Mouse (Mus musculus) spleen, adult 18-20 months (tissue): ENCODE results near the gene Sbno1.
A peak's percentile ranks its signal among the peaks of the same experiment; 100 is the strongest.
"Not testable (repeated sequence)": the region's sequence is repeated elsewhere in the genome, so short reads cannot be mapped to it uniquely, and the experiment has no call there.

Experiments
- DNase-seq, 2 experiments: peaks; one replicate each; pipeline ENCODE4 v3.0.0; 2022; ENCODE audit warnings: mixed read lengths in 2 of 2

Gene Sbno1

GRCm38 (mm10) chr5:124425412-124426259 lies at the start of gene Sbno1:
Gene Sbno1 (minus strand): TSS chr5:124426001.
- peak; percentile 89 for DNase-seq

GRCm38 (mm10) chr5:124470591-124471171 lies 44.9 kb upstream of the Sbno1 start:
- DNase-seq, result no peak

GRCm38 (mm10) chr5:124469486-124469885 lies 43.7 kb upstream of the Sbno1 start:
- no peak for DNase-seq

GRCm38 (mm10) chr5:124468365-124468764 lies 42.6 kb upstream of the Sbno1 start:
- DNase-seq, result no peak

- DNase-seq, result no peak
These were observed 42.0 kb upstream of the Sbno1 start for GRCm38 (mm10) chr5:124467766-124468165.

- DNase-seq, result no peak
These were observed 39.1 kb upstream of the Sbno1 start for GRCm38 (mm10) chr5:124464905-124465304.

GRCm38 (mm10) chr5:124463462-124463861 lies 37.7 kb upstream of the Sbno1 start:
- DNase-seq, result no peak

GRCm38 (mm10) chr5:124462297-124463025 lies 36.7 kb upstream of the Sbno1 start:
- no peak for DNase-seq

GRCm38 (mm10) chr5:124460922-124461321 lies 35.1 kb upstream of the Sbno1 start:
- DNase-seq, result not testable (repeated sequence)

- DNase-seq, result no peak
These were observed 31.0 kb upstream of the Sbno1 start for GRCm38 (mm10) chr5:124456762-124457161.

- DNase-seq, result no peak
These were observed 28.2 kb upstream of the Sbno1 start for GRCm38 (mm10) chr5:124454082-124454419.

- DNase-seq, result no peak
These were observed 27.7 kb upstream of the Sbno1 start for GRCm38 (mm10) chr5:124453339-124454081.

- no peak for DNase-seq
These were observed 26.9 kb upstream of the Sbno1 start for GRCm38 (mm10) chr5:124452494-124453228.

GRCm38 (mm10) chr5:124450641-124451340 lies 25.0 kb upstream of the Sbno1 start:
- DNase-seq, result no peak

- DNase-seq, result no peak
These were observed 24.2 kb upstream of the Sbno1 start for GRCm38 (mm10) chr5:124450051-124450450.

GRCm38 (mm10) chr5:124449494-124449893 lies 23.7 kb upstream of the Sbno1 start:
- DNase-seq, result no peak

- no peak for DNase-seq
These were observed 20.6 kb upstream of the Sbno1 start for GRCm38 (mm10) chr5:124446301-124446881.

- peak; percentile 41 to 67 for DNase-seq
These were observed 20.0 kb upstream of the Sbno1 start for GRCm38 (mm10) chr5:124445621-124446293.

- peak; percentile 59 to 76 for DNase-seq
These were observed 19.1 kb upstream of the Sbno1 start for GRCm38 (mm10) chr5:124444661-124445561.
